Mouse (Mus musculus): ENCODE data around the gene Gm15155.
"Not testable (repeated sequence)": the region's sequence is repeated elsewhere in the genome, so short reads cannot be mapped to it uniquely, and the experiment has no call there.

The Gm15155 gene

GRCm38 (mm10) chrX:156009756-156010155 lies 385.2 kb downstream of the Gm15155 start:
- no peak for ATAC-seq (ENCODE audit: low TSS enrichment)

GRCm38 (mm10) chrX:156155776-156156175 lies 531.2 kb downstream of the Gm15155 start:
- ATAC-seq (ENCODE audit: low TSS enrichment): no peak

GRCm38 (mm10) chrX:156171587-156171986 lies 547.0 kb downstream of the Gm15155 start:
- no peak for ATAC-seq (ENCODE audit: low TSS enrichment)

GRCm38 (mm10) chrX:156303806-156304205 lies 679.3 kb downstream of the Gm15155 start:
- ATAC-seq (ENCODE audit: low TSS enrichment): not testable (repeated sequence)
